Mouse (Mus musculus): ENCODE results near the gene Fam214a. TPM values are rescaled to one million over a fixed set of nuclear protein-coding genes. Genes with fewer than 3 reads are reported as not detected.

Fam214a gene
- polyA plus RNA-seq, 1 experiment from 2014 or later: 12.0 TPM

DNA sequence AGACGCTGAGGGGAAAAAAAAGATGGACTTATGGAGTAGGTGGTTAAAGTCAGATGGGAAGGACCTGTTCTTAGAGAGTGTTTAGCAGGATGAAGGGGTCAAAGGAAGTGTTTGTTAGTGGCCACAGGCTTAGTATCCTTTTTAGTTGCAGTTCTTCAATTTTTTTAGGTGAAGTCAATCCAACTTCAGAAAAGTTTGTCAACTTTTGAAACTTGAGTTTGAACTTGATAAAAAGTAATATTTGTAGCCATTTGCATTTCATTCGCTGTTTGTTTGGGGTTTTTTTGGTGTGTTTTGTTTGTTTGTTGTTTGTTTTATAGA lies 1.2 kb downstream of the Fam214a start:
- Histone ChIP-seq H3K9me3 (no peaks in the 10 kb centered on the region), H3K36me3 (no peaks in the 10 kb centered on the region), H3K4me2 (peak overlapping the region; percentile 84), H3K27me3 (no peaks in the 10 kb centered on the region), H3K27ac (no peak overlapping the region), H3K4me1 (peaks cover 13% of the 10 kb centered on the region), H3K9ac (0 out of 2 replicates have a peak overlapping the region, but pooled peaks have one; percentile 71), H3K4me3 (peak overlapping the region; percentile 77)
- WGBS: 41% methylated on average over 2 of the region's 2 CpGs
- ATAC-seq (ENCODE audit: borderline replicate concordance, extremely low read depth, low FRiP score, low TSS enrichment): no peak

DNA sequence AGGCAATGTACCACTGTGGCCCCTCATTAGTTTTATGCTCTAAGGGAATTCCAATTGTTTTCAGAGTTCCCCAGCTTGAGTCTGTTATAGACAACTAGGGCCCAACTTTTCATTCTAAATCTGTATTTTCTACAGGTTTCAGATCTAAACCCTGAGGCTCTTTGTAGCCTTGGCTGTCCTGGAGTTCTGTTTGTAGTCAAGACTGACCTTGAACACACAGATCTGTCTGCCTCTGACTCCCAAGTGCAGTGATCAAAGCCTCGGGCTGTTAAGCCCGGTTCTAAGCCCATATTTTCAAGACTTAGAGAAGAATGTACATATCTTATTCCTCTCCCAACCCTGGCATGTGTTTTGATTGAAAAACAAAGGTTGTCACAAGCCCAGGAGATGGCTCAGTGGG lies 1.7 kb downstream of the Fam214a start:
- no peak overlapping the region for H3K27ac ChIP-seq
- peak overlapping the region; percentile 84; the same call in 1 of the 2 replicates for H3K4me2 ChIP-seq
- H3K27me3 ChIP-seq: no peaks in the 10 kb centered on the region
- no peaks in the 10 kb centered on the region for H3K36me3 ChIP-seq
- WGBS: 72% methylated on average over 2 of the region's 2 CpGs
- no peaks in the 10 kb centered on the region for H3K9me3 ChIP-seq
- H3K4me1 ChIP-seq: peaks cover 13% of the 10 kb centered on the region
- no peak overlapping the region for H3K9ac ChIP-seq
- no peak for ATAC-seq (ENCODE audit: borderline replicate concordance, extremely low read depth, low FRiP score, low TSS enrichment)
- no peak overlapping the region for H3K4me3 ChIP-seq

DNA sequence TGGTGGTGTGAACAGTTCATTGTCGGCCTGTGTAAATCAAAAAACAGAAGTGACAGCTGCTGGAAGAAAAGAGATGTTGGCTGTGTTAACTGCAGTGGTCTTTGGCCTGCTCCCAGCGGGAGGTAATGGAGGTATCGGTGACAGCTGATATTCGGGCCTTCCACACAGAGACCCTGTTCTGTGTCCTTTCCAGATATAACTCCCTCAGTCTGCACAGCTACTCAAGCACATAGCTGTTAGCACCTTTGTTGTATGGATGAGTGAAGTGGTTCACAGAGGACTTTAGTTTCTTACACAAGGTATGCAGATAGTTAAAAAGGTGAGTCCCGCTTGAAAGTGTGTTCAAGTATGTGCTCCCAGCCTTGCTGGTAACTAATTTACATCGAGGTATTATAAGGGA lies 7.9 kb downstream of the Fam214a start:
- H3K4me3 ChIP-seq: no peak overlapping the region
- no peaks in the 10 kb centered on the region for H3K9me3 ChIP-seq
- H3K4me2 ChIP-seq: no peak overlapping the region
- ATAC-seq (ENCODE audit: borderline replicate concordance, extremely low read depth, low FRiP score, low TSS enrichment): no peak
- no peak overlapping the region for H3K27ac ChIP-seq
- H3K9ac ChIP-seq: no peak overlapping the region
- no peaks in the 10 kb centered on the region for H3K27me3 ChIP-seq
- H3K36me3 ChIP-seq: no peaks in the 10 kb centered on the region
- no peaks in the 10 kb centered on the region for H3K4me1 ChIP-seq
- WGBS: 76% methylated on average over 6 of the region's 6 CpGs

DNA sequence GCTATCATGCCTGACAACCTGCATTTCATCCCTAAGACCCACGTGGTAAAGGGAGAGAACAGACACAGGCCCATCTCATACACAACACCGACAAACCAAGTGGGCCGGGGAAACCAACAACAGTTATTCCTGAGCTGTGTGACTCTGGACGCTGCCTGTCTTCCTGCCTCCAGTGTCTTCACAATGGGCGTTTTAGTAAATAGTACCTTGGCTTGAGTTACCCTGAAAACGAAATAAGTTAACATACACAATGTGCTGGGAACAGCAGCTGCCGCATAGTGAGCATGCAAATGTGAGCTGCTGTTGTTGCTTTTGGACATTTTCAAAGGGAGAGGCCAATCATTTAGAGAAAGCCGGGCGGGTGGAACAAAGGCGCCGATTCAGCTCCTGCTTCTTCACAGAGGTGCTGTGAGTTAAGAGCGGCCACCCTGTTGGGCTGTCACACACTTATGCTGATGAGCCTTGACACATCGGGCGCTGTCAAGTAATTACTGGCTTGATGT lies 8.4 kb downstream of the Fam214a start:
- no peaks in the 10 kb centered on the region for H3K4me1 ChIP-seq
- no peak for ATAC-seq (ENCODE audit: borderline replicate concordance, extremely low read depth, low FRiP score, low TSS enrichment)
- H3K4me3 ChIP-seq: no peak overlapping the region
- WGBS: 32% methylated on average over 14 of the region's 14 CpGs
- no peaks in the 10 kb centered on the region for H3K27me3 ChIP-seq
- no peaks in the 10 kb centered on the region for H3K9me3 ChIP-seq
- no peaks in the 10 kb centered on the region for H3K36me3 ChIP-seq
- no peak overlapping the region for H3K4me2 ChIP-seq
- H3K9ac ChIP-seq: no peak overlapping the region
- no peak overlapping the region for H3K27ac ChIP-seq

DNA sequence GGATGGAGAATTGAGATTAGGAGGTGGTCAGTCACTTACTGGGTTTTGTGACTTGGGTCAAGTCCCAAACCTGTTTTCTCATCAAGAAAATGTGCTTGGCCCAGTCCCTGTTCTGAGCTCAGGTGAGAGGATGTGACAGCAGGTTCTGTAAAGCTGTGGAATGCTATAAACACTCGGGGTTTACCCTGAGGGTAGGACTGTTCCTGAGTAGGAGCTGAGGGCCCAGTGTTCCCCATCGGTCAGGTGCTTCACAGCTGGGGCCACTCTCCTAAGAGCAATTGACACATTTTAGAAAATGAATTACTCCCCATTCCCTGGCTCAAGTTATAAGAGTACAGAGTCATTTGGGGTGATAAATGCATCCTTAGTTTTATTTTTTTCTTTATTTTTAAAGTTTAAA lies 11.3 kb downstream of the Fam214a start:
- Histone ChIP-seq H3K4me3 (no peak overlapping the region), H3K27ac (no peak overlapping the region), H3K9me3 (no peaks in the 10 kb centered on the region), H3K27me3 (no peaks in the 10 kb centered on the region), H3K4me1 (no peaks in the 10 kb centered on the region), H3K36me3 (no peaks in the 10 kb centered on the region), H3K4me2 (no peak overlapping the region), H3K9ac (no peak overlapping the region)
- no peak for ATAC-seq (ENCODE audit: borderline replicate concordance, extremely low read depth, low FRiP score, low TSS enrichment)
- WGBS: 65% methylated on average over 2 of the region's 2 CpGs

DNA sequence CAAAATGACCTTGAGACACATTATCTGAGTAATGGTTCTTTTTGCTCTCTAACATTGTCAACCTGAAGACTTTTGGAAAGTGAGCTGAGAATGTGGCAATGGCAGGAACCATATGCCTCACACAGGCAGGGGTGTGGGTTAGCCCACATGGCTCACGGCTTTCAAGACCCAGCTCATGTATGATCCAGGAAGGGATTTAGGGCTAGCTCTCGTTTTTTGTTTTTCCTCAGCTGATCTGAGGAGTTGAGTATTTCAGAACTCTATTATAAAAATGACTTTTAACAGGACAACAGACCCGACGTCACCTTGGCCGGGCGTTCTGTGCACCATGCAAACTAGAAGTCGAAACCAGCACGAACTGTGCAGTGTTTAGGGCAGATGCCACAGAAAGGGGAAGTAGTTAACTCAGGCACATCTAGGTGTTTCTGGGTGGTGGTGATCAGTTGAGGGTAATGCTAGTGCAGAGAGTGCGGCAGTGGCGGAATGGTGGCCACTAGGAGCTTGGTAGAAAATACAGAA lies 12.2 kb downstream of the Fam214a start:
- no peaks in the 10 kb centered on the region for H3K36me3 ChIP-seq
- H3K4me1 ChIP-seq: no peaks in the 10 kb centered on the region
- no peak for ATAC-seq (ENCODE audit: borderline replicate concordance, extremely low read depth, low FRiP score, low TSS enrichment)
- no peak overlapping the region for H3K9ac ChIP-seq
- WGBS: 87% methylated on average over 10 of the region's 10 CpGs
- H3K4me3 ChIP-seq: no peak overlapping the region
- H3K9me3 ChIP-seq: no peaks in the 10 kb centered on the region
- H3K27me3 ChIP-seq: no peaks in the 10 kb centered on the region
- no peak overlapping the region for H3K27ac ChIP-seq
- H3K4me2 ChIP-seq: no peak overlapping the region

DNA sequence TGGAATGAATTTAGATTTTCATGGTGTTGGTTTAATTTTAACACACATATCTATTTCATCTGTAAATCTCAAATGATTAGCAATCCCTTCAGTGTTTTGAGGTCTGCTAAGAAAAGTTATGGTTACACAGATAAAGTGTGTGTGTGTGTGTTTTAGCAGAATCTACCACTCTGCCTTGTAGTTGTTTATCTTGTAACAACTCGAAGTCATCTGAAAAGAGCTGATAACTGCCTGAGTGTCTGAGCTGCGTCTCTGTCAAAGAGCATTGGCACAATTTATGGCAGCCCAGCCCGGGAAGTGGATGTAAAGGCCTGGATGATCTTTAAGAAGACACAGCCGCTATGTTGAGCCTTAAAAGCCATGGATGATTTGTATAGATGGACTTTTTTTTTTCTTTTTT lies 13.5 kb downstream of the Fam214a start:
- WGBS: 38% methylated on average over 4 of the region's 4 CpGs
- Histone ChIP-seq H3K9me3 (no peaks in the 10 kb centered on the region), H3K4me3 (no peak overlapping the region), H3K27ac (no peak overlapping the region), H3K4me2 (no peak overlapping the region), H3K27me3 (no peaks in the 10 kb centered on the region), H3K36me3 (no peaks in the 10 kb centered on the region), H3K4me1 (no peaks in the 10 kb centered on the region), H3K9ac (no peak overlapping the region)
- no peak for ATAC-seq (ENCODE audit: borderline replicate concordance, extremely low read depth, low FRiP score, low TSS enrichment)

DNA sequence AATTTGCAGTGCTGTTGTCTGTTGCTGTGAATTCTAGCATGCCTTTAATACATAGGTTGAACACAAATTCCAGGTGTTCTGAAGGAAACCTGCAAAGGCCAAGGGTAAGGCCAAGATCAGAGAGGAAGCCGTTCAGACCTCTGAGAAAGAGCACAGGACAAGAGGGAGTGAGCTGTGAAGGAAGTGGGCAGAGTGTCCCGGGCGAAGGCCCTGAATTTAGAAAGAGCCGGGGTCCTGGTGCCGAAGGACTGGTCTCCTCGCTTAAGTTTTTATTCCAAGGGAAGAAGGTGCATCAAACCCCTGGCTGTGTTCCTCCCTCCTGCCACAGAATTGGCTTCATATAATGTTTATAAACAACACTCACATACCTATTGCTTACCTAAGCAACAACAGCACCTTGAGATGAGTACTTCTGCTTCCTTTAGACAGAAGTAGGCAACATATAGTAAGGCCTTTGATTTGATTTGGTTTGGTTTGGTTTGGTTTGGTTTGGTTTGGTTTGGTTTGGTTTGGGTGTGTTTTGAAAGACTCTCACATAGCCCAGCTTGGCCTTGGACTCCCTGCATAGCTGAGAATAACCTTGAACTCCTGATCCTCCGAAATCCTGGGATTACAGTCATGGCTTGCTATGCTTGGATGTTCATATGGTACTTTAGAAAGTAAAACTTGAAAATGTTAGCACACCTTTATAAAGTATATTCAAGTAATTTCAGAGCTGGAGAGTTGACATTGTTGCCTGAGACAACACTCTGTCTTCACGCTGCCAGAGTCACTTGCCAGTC lies 16.2 kb downstream of the Fam214a start:
- 83% methylated on average over 8 of the region's 8 CpGs for WGBS
- H3K4me1 ChIP-seq: no peaks in the 10 kb centered on the region; the same call in 1 of the 2 replicates
- H3K27ac ChIP-seq: no peak overlapping the region
- no peak overlapping the region for H3K4me2 ChIP-seq
- no peaks in the 10 kb centered on the region for H3K9me3 ChIP-seq
- no peaks in the 10 kb centered on the region for H3K27me3 ChIP-seq
- no peak for ATAC-seq (ENCODE audit: borderline replicate concordance, extremely low read depth, low FRiP score, low TSS enrichment)
- H3K36me3 ChIP-seq: no peaks in the 10 kb centered on the region
- H3K9ac ChIP-seq: no peak overlapping the region
- no peak overlapping the region for H3K4me3 ChIP-seq

DNA sequence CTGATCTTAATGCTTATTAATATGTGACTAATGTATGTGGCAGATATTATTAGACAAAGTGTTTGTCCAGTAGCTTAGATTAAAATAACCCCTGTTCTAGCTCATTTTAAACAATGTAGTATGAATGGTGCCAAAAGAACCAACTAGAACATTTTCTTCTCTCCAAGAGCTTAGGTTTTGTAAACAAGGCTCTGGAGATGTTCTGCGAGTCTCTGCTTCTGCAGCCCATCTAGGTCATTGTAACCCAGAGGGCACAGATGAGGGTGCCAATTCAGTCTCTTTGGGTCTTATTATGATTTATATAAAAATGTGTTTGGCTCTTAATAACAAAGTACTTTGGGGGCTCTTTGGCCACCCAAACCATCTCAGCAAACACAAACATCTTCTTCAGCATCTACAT lies 17.9 kb downstream of the Fam214a start:
- Histone ChIP-seq H3K36me3 (no peaks in the 10 kb centered on the region), H3K4me1 (peaks cover 14% of the 10 kb centered on the region), H3K27me3 (no peaks in the 10 kb centered on the region), H3K27ac (no peak overlapping the region), H3K9ac (no peak overlapping the region), H3K4me3 (no peak overlapping the region), H3K4me2 (no peak overlapping the region), H3K9me3 (no peaks in the 10 kb centered on the region)
- ATAC-seq (ENCODE audit: borderline replicate concordance, extremely low read depth, low FRiP score, low TSS enrichment): no peak
- WGBS: 66% methylated on average over 1 of the region's 1 CpGs

DNA sequence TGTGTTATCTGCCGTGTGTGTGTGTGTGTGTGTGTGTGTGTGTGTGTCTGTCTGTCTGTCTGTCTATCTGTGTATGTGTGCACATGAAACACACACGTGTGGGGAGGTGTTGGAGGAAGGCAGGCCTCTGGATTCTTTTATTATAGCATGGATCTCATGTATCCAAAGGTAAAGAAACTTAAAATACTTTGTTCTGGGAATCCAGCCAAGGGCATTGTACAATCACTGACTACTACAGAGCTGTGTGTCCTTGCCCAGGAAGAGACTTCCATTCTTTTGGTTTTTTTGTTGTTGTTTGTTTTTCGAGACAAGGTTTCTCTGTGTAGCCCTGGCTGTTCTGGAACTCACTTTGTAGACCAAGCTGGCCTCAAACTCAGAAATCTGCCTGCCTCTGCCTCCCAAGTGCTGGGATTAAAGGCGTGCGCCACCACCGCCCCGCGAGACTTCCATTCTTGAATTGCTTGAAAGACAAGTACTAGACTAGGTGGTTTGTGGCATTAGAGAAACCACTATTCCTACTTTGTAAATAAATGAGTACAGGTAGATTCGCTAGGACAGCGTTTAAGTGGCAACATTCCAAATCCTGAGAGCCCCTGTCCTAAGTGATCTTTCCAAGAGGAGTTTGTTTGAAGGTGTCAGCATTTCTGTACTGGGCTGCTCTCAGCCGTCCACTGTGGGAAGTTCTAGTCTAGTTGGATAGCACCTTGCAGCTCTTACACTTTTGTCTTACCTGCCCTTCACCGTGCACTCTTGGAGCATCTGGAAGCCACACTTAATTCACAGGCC lies 18.7 kb downstream of the Fam214a start:
- Histone ChIP-seq H3K4me3 (no peak overlapping the region), H3K4me1 (peaks cover 16% of the 10 kb centered on the region), H3K9ac (no peak overlapping the region), H3K4me2 (no peak overlapping the region), H3K27ac (no peak overlapping the region), H3K9me3 (no peaks in the 10 kb centered on the region), H3K27me3 (no peaks in the 10 kb centered on the region), H3K36me3 (no peaks in the 10 kb centered on the region)
- no peak for ATAC-seq (ENCODE audit: borderline replicate concordance, extremely low read depth, low FRiP score, low TSS enrichment)
- WGBS: 74% methylated on average over 12 of the region's 12 CpGs

DNA sequence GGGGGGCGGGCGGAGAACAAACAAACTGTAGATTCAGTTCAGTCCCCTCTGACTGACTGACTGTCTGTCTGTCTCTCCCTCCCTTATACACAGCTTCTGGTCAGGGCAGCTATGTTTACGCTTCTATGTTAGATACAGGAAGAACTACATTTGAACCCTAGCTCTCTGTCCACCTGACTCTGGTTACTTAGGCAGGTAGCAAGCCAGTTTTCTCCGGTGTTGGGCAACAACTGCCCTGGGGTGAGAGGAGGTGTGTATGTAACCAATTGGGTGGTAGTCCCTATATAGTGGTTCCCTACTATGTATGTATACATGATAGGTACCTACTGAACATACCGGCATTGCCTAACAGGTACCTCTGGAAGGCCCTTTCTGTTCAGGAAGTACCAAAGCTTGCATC lies 20.1 kb downstream of the Fam214a start:
- Histone ChIP-seq H3K4me3 (no peak overlapping the region), H3K9ac (no peak overlapping the region), H3K27ac (no peak overlapping the region), H3K4me1 (peaks cover 19% of the 10 kb centered on the region), H3K36me3 (no peaks in the 10 kb centered on the region), H3K9me3 (no peaks in the 10 kb centered on the region), H3K27me3 (no peaks in the 10 kb centered on the region), H3K4me2 (no peak overlapping the region)
- 82% methylated on average over 5 of the region's 5 CpGs for whole genome bisulfite sequencing
- no peak for ATAC-seq (ENCODE audit: borderline replicate concordance, extremely low read depth, low FRiP score, low TSS enrichment)

DNA sequence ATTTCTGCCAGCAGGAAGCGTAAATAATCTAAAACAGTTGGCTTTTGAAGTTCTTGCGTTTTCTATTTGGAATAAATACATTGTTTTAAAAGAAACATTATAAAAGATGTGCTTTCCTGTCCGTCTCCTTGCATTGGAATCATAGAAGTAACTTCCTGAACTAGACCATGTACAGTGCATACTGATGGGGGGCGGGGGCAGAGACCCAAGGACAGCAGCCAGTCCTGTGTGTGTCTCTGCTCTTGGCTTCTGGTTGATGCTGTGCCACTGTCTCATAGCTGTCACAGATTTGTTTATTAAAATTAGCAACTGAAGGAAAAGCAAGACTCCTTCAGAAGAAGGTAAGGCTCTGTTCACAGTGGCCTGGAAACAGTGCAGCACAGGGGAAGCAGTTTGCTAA lies 20.5 kb downstream of the Fam214a start:
- Histone ChIP-seq H3K4me2 (no peak overlapping the region), H3K27ac (no peak overlapping the region), H3K27me3 (no peaks in the 10 kb centered on the region), H3K9ac (no peak overlapping the region), H3K4me1 (peaks cover 19% of the 10 kb centered on the region), H3K9me3 (no peaks in the 10 kb centered on the region), H3K36me3 (no peaks in the 10 kb centered on the region), H3K4me3 (no peak overlapping the region)
- 82% methylated on average over 4 of the region's 4 CpGs for whole genome bisulfite sequencing
- no peak for ATAC-seq (ENCODE audit: borderline replicate concordance, extremely low read depth, low FRiP score, low TSS enrichment)
